Mouse (Mus musculus): ENCODE results near the gene Zfp831.

Zfp831 gene

GRCm38 (mm10) chr2:174644975-174645374, 1.6 kb downstream of the Zfp831 start:
- DNase-seq (ENCODE audit: low spot score) = no peak

- no peak for DNase-seq (ENCODE audit: low spot score)
These were observed 9.5 kb downstream of the Zfp831 start for GRCm38 (mm10) chr2:174652864-174653263.

- no peak for DNase-seq (ENCODE audit: low spot score)
These were observed 12.0 kb downstream of the Zfp831 start for GRCm38 (mm10) chr2:174655341-174655740.

GRCm38 (mm10) chr2:174658229-174658844, 15.0 kb downstream of the Zfp831 start:
- DNase-seq (ENCODE audit: low spot score) = no peak

GRCm38 (mm10) chr2:174659874-174660273, 16.5 kb downstream of the Zfp831 start:
- DNase-seq (ENCODE audit: low spot score) = no peak

GRCm38 (mm10) chr2:174660321-174660720, 17.0 kb downstream of the Zfp831 start:
- DNase-seq (ENCODE audit: low spot score) = no peak

GRCm38 (mm10) chr2:174661436-174662171, 18.3 kb downstream of the Zfp831 start:
- DNase-seq (ENCODE audit: low spot score) = no peak

- no peak for DNase-seq (ENCODE audit: low spot score)
These were observed 19.3 kb downstream of the Zfp831 start for GRCm38 (mm10) chr2:174662593-174662992.

GRCm38 (mm10) chr2:174665404-174665803, 22.1 kb downstream of the Zfp831 start:
- DNase-seq (ENCODE audit: low spot score) = no peak

GRCm38 (mm10) chr2:174668806-174669205, 25.5 kb downstream of the Zfp831 start:
- peak; percentile 16 for DNase-seq (ENCODE audit: low spot score)

GRCm38 (mm10) chr2:174672506-174673190, 29.3 kb downstream of the Zfp831 start:
- peak; percentile 41 for DNase-seq (ENCODE audit: low spot score)

GRCm38 (mm10) chr2:174673592-174674286, 30.4 kb downstream of the Zfp831 start:
- DNase-seq (ENCODE audit: low spot score) = peak; percentile 95

- DNase-seq (ENCODE audit: low spot score) = peak; percentile 51
These were observed 31.1 kb downstream of the Zfp831 start for GRCm38 (mm10) chr2:174674287-174675045.

GRCm38 (mm10) chr2:174675642-174676041, 32.3 kb downstream of the Zfp831 start:
- DNase-seq (ENCODE audit: low spot score) = peak; percentile 87

GRCm38 (mm10) chr2:174701351-174701750, 58.0 kb downstream of the Zfp831 start:
- DNase-seq (ENCODE audit: low spot score) = peak; percentile 40

- no peak for DNase-seq (ENCODE audit: low spot score)
These were observed 63.8 kb downstream of the Zfp831 start for GRCm38 (mm10) chr2:174707101-174707500.

- no peak for DNase-seq (ENCODE audit: low spot score)
These were observed 65.3 kb downstream of the Zfp831 start for GRCm38 (mm10) chr2:174708587-174708986.

- DNase-seq (ENCODE audit: low spot score) = no peak
These were observed 66.9 kb downstream of the Zfp831 start for GRCm38 (mm10) chr2:174710185-174710584.

- no peak for DNase-seq (ENCODE audit: low spot score)
These were observed 68.7 kb downstream of the Zfp831 start for GRCm38 (mm10) chr2:174712043-174712442.

GRCm38 (mm10) chr2:174715938-174716337, 72.6 kb downstream of the Zfp831 start:
- no peak for DNase-seq (ENCODE audit: low spot score)

GRCm38 (mm10) chr2:174717857-174718256, 74.5 kb downstream of the Zfp831 start:
- no peak for DNase-seq (ENCODE audit: low spot score)
